Mouse (Mus musculus): ENCODE results near the gene Kmt2d. TPM values are rescaled to one million over a fixed set of nuclear protein-coding genes. Genes with fewer than 3 reads are reported as not detected.
A peak's percentile ranks its signal among the peaks of the same experiment; 100 is the strongest.
"Not testable (repeated sequence)": the region's sequence is repeated elsewhere in the genome, so short reads cannot be mapped to it uniquely, and the experiment has no call there.

The Kmt2d gene
- polyA plus RNA-seq (2012; rRNA removed) = 18.8 and 20.8 TPM in 2 replicates

- no peaks in the 10 kb centered on the region for H3K36me3 ChIP-seq (ENCODE audit: control insufficient read depth, insufficient read depth, low read length)
- H3K4me1 ChIP-seq (ENCODE audit: control insufficient read depth, insufficient read depth, low read length) = peaks cover 23% of the 10 kb centered on the region
- no peaks in the 10 kb centered on the region for H3K27me3 ChIP-seq (replicated peaks; ENCODE audit: control insufficient read depth, insufficient read depth, low read length)
- under 1% methylated on average over 91 of the region's 94 CpGs for WGBS
- peak; percentile 48 for DNase-seq
- H3K27ac ChIP-seq (ENCODE audit: insufficient read depth, low read depth, low read length) = peak within 1 kb of the TSS; percentile 100
- H3K4me3 ChIP-seq (ENCODE audit: insufficient read depth, low read depth, low read length) = peak within 1 kb of the TSS; percentile 91
- no peak for TF ChIP-seq CTCF (conservative IDR thresholded peaks at IDR 0.05; ENCODE audit: insufficient read depth, insufficient read length, low read depth, low read length)
- no peak for TF ChIP-seq POLR2A (IDR thresholded peaks at IDR 0.05; ENCODE audit: low read depth, low read length)
These were observed at the start of gene Kmt2d for GRCm38 (mm10) chr15:98871070-98871915. Gene Kmt2d, minus strand, starts transcription at chr15:98871204.

- H3K27me3 ChIP-seq (replicated peaks; ENCODE audit: control insufficient read depth, insufficient read depth, low read length); H3K36me3 ChIP-seq (ENCODE audit: control insufficient read depth, insufficient read depth, low read length); DNase-seq: not testable (repeated sequence)
- WGBS = 14% methylated on average over 8 of the region's 8 CpGs
- Histone ChIP-seq H3K4me3 (ENCODE audit: insufficient read depth, low read depth, low read length) (peak overlapping the region; percentile 64), H3K27ac (ENCODE audit: insufficient read depth, low read depth, low read length) (peak overlapping the region; percentile 88), H3K4me1 (ENCODE audit: control insufficient read depth, insufficient read depth, low read length) (peaks cover 30% of the 10 kb centered on the region)
These were observed 47.5 kb upstream of the Kmt2d start for GRCm38 (mm10) chr15:98918499-98918895.

DNA sequence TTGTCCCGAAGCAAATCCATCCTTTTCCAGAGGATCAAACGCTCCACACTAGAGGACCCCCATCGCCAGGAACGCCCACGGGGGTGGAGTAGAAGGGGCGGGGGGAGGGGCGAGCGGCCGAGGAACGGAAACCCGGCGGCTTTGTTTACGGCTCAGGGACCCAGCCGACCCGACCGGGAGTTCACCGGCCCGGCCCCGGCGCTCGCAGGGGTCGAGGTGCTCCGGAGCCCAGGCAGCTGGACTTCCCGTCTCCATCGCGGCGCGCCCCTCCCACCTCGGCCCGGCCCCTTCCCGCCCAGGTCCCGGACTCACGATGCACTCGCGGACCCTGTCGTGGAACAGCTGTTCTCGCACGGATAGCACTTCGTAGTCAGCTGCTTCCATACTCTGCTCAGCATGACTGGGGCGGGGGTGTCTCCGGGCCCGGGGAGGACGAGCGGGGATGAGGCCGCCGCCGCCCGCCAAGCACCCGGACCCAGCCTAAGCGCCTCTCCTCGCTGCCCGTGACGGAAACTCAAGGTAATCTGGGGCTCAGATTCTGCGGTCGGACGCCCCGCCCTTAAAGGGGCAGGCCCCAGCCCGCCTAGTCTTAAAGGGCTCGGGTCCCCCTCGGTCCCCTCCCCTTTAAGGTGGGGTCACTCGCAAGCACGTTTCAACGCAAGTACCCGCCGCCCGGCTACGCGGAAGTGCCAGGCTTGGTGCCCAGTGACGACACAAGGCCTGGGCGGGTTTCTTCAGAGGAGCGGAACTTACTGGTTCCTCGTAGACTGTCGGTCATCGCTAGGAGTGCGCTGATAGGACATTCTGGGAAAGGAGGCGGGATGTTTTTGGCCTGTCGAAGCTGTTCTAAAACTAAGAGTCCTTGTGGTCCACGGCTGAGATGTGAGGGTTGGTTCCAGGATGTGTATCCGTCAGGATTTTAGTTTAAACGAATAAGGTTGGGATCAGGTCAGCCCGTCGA is 46.8 kb upstream of the Kmt2d start, which contains the start of gene Lmbr1l:
TSS of gene Lmbr1l (minus strand) at position 694 of the 961 bp plus-strand sequence.
- peak within 1 kb of the TSS; percentile 99 for H3K4me3 ChIP-seq (ENCODE audit: insufficient read depth, low read depth, low read length)
- peak within 1 kb of the TSS; percentile 97 for H3K27ac ChIP-seq (ENCODE audit: insufficient read depth, low read depth, low read length)
- under 1% methylated on average over 82 of the region's 82 CpGs for WGBS
- no peak for TF ChIP-seq CTCF (conservative IDR thresholded peaks at IDR 0.05; ENCODE audit: insufficient read depth, insufficient read length, low read depth, low read length)
- peak; percentile 24 for TF ChIP-seq POLR2A (IDR thresholded peaks at IDR 0.05; ENCODE audit: low read depth, low read length)
- no peaks in the 10 kb centered on the region for H3K27me3 ChIP-seq (replicated peaks; ENCODE audit: control insufficient read depth, insufficient read depth, low read length)
- no peaks in the 10 kb centered on the region for H3K36me3 ChIP-seq (ENCODE audit: control insufficient read depth, insufficient read depth, low read length)
- peaks cover 27% of the 10 kb centered on the region for H3K4me1 ChIP-seq (ENCODE audit: control insufficient read depth, insufficient read depth, low read length)
- peak; percentile 100 for DNase-seq

DNA sequence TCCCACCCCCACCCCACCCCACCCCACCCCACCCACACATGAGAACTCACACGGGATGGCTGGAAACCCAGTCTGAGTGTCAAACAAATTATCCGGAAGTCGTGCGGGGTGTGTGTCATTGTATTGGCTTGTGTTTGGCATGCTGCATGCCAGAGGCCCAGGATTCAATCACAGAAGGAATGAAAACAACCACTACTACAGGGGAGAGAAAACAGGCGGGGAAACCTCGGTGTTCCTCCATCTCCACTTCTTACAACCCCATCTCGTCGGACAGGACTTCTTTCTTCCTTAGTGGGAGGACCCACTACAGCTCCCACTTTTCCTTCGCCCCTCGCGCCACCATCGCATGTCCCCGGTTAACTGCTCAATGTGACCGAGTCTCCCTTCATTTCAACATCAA is 46.1 kb upstream of the Kmt2d start:
- Histone ChIP-seq H3K4me1 (ENCODE audit: control insufficient read depth, insufficient read depth, low read length) (peaks cover 22% of the 10 kb centered on the region), H3K36me3 (ENCODE audit: control insufficient read depth, insufficient read depth, low read length) (no peaks in the 10 kb centered on the region), H3K27me3 (replicated peaks; ENCODE audit: control insufficient read depth, insufficient read depth, low read length) (no peaks in the 10 kb centered on the region), H3K4me3 (ENCODE audit: insufficient read depth, low read depth, low read length) (peak overlapping the region; percentile 99), H3K27ac (ENCODE audit: insufficient read depth, low read depth, low read length) (peak overlapping the region; percentile 97)
- TF ChIP-seq POLR2A (IDR thresholded peaks at IDR 0.05; ENCODE audit: low read depth, low read length) (no peak), CTCF (conservative IDR thresholded peaks at IDR 0.05; ENCODE audit: insufficient read depth, insufficient read length, low read depth, low read length) (no peak)
- WGBS = 0% methylated on average over 14 of the region's 14 CpGs
- no peak for DNase-seq

GRCm38 (mm10) chr15:98916016-98916415 is 45.0 kb upstream of the Kmt2d start:
- H3K4me3 ChIP-seq (ENCODE audit: insufficient read depth, low read depth, low read length) = no peak overlapping the region
- no peaks in the 10 kb centered on the region; the same call in 1 of the 2 replicates for H3K36me3 ChIP-seq (ENCODE audit: control insufficient read depth, insufficient read depth, low read length)
- no peaks in the 10 kb centered on the region for H3K27me3 ChIP-seq (replicated peaks; ENCODE audit: control insufficient read depth, insufficient read depth, low read length)
- H3K4me1 ChIP-seq (ENCODE audit: control insufficient read depth, insufficient read depth, low read length) = peaks cover 18% of the 10 kb centered on the region
- DNase-seq = peak; percentile 69
- 78% methylated on average over 4 of the region's 4 CpGs for WGBS
- no peak for TF ChIP-seq POLR2A (IDR thresholded peaks at IDR 0.05; ENCODE audit: low read depth, low read length)
- no peak for TF ChIP-seq CTCF (conservative IDR thresholded peaks at IDR 0.05; ENCODE audit: insufficient read depth, insufficient read length, low read depth, low read length)
- H3K27ac ChIP-seq (ENCODE audit: insufficient read depth, low read depth, low read length) = no peak overlapping the region

DNA sequence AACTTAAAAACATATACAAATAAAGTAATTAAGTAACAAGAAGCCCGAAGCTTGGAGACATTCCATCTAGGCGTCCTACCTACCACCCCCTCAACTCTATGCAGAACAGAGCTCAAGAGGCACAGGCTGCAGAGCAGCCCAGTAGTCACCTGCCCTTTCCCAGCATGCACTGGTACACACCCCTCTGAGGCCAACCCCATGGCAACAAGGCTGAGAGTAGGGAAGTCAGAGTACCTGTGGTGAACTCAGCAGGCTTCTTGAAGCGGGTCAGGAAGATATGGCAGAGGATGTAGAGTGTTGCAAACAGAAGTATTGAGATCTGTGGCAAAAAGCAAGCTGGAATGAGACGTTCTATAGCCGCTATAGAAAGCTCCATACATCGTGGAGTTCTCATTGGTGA is 43.9 kb upstream of the Kmt2d start:
- no peak for DNase-seq
- WGBS = 87% methylated on average over 6 of the region's 6 CpGs
- Histone ChIP-seq H3K4me1 (ENCODE audit: control insufficient read depth, insufficient read depth, low read length) (peaks cover 17% of the 10 kb centered on the region), H3K27me3 (replicated peaks; ENCODE audit: control insufficient read depth, insufficient read depth, low read length) (no peaks in the 10 kb centered on the region), H3K36me3 (ENCODE audit: control insufficient read depth, insufficient read depth, low read length) (peaks cover 1% of the 10 kb centered on the region; the same call in 1 of the 2 replicates), H3K27ac (ENCODE audit: insufficient read depth, low read depth, low read length) (no peak overlapping the region), H3K4me3 (ENCODE audit: insufficient read depth, low read depth, low read length) (no peak overlapping the region)
- no peak for TF ChIP-seq POLR2A (IDR thresholded peaks at IDR 0.05; ENCODE audit: low read depth, low read length)
- no peak for TF ChIP-seq CTCF (conservative IDR thresholded peaks at IDR 0.05; ENCODE audit: insufficient read depth, insufficient read length, low read depth, low read length)

Measured in kidney, adult 2 months (tissue).